Mouse (Mus musculus) megakaryocyte, embryonic 14.5 days (primary cell): ENCODE measurements around the gene Kif5c. TPM values are rescaled to one million over a fixed set of nuclear protein-coding genes. Genes with fewer than 3 reads are reported as not detected.

Experiments
- H3K27me3 ChIP-seq: replicated peaks from 2 replicates; pipeline ENCODE3; 2012; ENCODE audit warnings: inconsistent platforms
- H3K36me3 ChIP-seq: replicated peaks from 2 replicates; pipeline ENCODE3; 2012; ENCODE audit warnings: low read length, inconsistent platforms, mixed read lengths
- H3K4me1 ChIP-seq: 2 replicates; pipeline ENCODE4 v1.6.1; 2012; ENCODE audit warnings: inconsistent platforms
- H3K4me3 ChIP-seq: replicated peaks from 2 replicates; pipeline ENCODE3; 2012; ENCODE audit warnings: moderate library complexity, mild to moderate bottlenecking, inconsistent platforms
- H3K9me3 ChIP-seq: 2 replicates; pipeline ENCODE4 v1.6.1; 2012; ENCODE audit warnings: inconsistent platforms
- FLI1 ChIP-seq: IDR thresholded peaks from 2 replicates; pipeline ENCODE4 v1.6.1; 2012; ENCODE audit warnings: low read length, inconsistent platforms, mixed read lengths
- GATA1 ChIP-seq: IDR thresholded peaks from 3 replicates; pipeline ENCODE4 v1.6.1; 2012; ENCODE audit warnings: mixed read lengths, low read length, inconsistent platforms, borderline replicate concordance
- polyA plus RNA-seq: library from polyadenylated mRNA; stranded (reverse); fragments of >175 nt; gene quantifications from 2 replicates; pipeline ENCODE4 v1.2.3, GENCODE M21; 2012; ENCODE audit warnings: low replicate concordance; ENCODE audit not compliant: insufficient read depth

Gene Kif5c
- 0.02 TPM in 1 of 2 replicates, not detected in the other for polyA plus RNA-seq

- Histone ChIP-seq H3K9me3 (peaks cover 11% of the 10 kb centered on the region), H3K27me3 (peaks cover 53% of the 10 kb centered on the region), H3K36me3 (no peaks in the 10 kb centered on the region), H3K4me3 (peak within 1 kb of the TSS; percentile 90), H3K4me1 (peaks cover 13% of the 10 kb centered on the region)
- no peak for TF ChIP-seq FLI1
- TF ChIP-seq GATA1: no peak
Measured at GRCm38 (mm10) chr2:49618829-49619718, at the start of gene Kif5c. TSS of gene Kif5c (plus strand) at chr2:49619298.

GRCm38 (mm10) chr2:49569862-49570777 lies 49.0 kb upstream of the Kif5c start:
- TF ChIP-seq FLI1 (no peak), GATA1 (no peak)
- Histone ChIP-seq H3K27me3 (no peaks in the 10 kb centered on the region), H3K36me3 (no peaks in the 10 kb centered on the region), H3K9me3 (0 out of 2 replicates have a peak, but pooled peaks cover 3% of the 10 kb centered on the region), H3K4me3 (no peak overlapping the region), H3K4me1 (no peaks in the 10 kb centered on the region)

- H3K4me3 ChIP-seq: no peak overlapping the region
- H3K27me3 ChIP-seq: no peaks in the 10 kb centered on the region
- H3K9me3 ChIP-seq: 0 out of 2 replicates have a peak, but pooled peaks cover 3% of the 10 kb centered on the region
- TF ChIP-seq FLI1 (no peak), GATA1 (no peak)
- no peaks in the 10 kb centered on the region for H3K36me3 ChIP-seq
- H3K4me1 ChIP-seq: no peaks in the 10 kb centered on the region
Measured at GRCm38 (mm10) chr2:49570778-49571101, 48.4 kb upstream of the Kif5c start.

GRCm38 (mm10) chr2:49571159-49571920 lies 47.8 kb upstream of the Kif5c start:
- Histone ChIP-seq H3K4me1 (no peaks in the 10 kb centered on the region), H3K4me3 (no peak overlapping the region), H3K36me3 (no peaks in the 10 kb centered on the region), H3K27me3 (no peaks in the 10 kb centered on the region), H3K9me3 (0 out of 2 replicates have a peak, but pooled peaks cover 3% of the 10 kb centered on the region)
- TF ChIP-seq FLI1: no peak

GRCm38 (mm10) chr2:49572111-49572642 lies 46.9 kb upstream of the Kif5c start:
- Histone ChIP-seq H3K9me3 (0 out of 2 replicates have a peak, but pooled peaks cover 3% of the 10 kb centered on the region), H3K4me3 (no peak overlapping the region), H3K27me3 (no peaks in the 10 kb centered on the region), H3K4me1 (no peaks in the 10 kb centered on the region), H3K36me3 (no peaks in the 10 kb centered on the region)
- TF ChIP-seq GATA1 (no peak), FLI1 (no peak)

GRCm38 (mm10) chr2:49572684-49573083 lies 46.4 kb upstream of the Kif5c start:
- TF ChIP-seq FLI1: no peak
- TF ChIP-seq GATA1: no peak
- H3K4me1 ChIP-seq: no peaks in the 10 kb centered on the region
- no peaks in the 10 kb centered on the region for H3K27me3 ChIP-seq
- no peaks in the 10 kb centered on the region for H3K36me3 ChIP-seq
- 0 out of 2 replicates have a peak, but pooled peaks cover 3% of the 10 kb centered on the region for H3K9me3 ChIP-seq
- H3K4me3 ChIP-seq: no peak overlapping the region

- Histone ChIP-seq H3K4me3 (no peak overlapping the region), H3K9me3 (0 out of 2 replicates have a peak, but pooled peaks cover 3% of the 10 kb centered on the region), H3K4me1 (no peaks in the 10 kb centered on the region), H3K27me3 (no peaks in the 10 kb centered on the region), H3K36me3 (no peaks in the 10 kb centered on the region)
- TF ChIP-seq GATA1: no peak
- TF ChIP-seq FLI1: no peak
Measured at GRCm38 (mm10) chr2:49573282-49573681, 45.8 kb upstream of the Kif5c start.

- H3K27me3 ChIP-seq: peaks cover 13% of the 10 kb centered on the region
- TF ChIP-seq FLI1 (no peak), GATA1 (no peak)
Measured at GRCm38 (mm10) chr2:49580585-49580984, 38.5 kb upstream of the Kif5c start.

GRCm38 (mm10) chr2:49582546-49582945 lies 36.6 kb upstream of the Kif5c start:
- H3K36me3 ChIP-seq: no peaks in the 10 kb centered on the region
- peaks cover 10% of the 10 kb centered on the region; the same call in 1 of the 2 replicates for H3K9me3 ChIP-seq
- TF ChIP-seq GATA1: no peak
- no peak for TF ChIP-seq FLI1
- no peak overlapping the region for H3K4me3 ChIP-seq
- no peaks in the 10 kb centered on the region; the same call in 1 of the 2 replicates for H3K4me1 ChIP-seq
- peaks cover 13% of the 10 kb centered on the region for H3K27me3 ChIP-seq

More at GRCm38 (mm10) chr2:49580585-49580984, 38.5 kb upstream of the Kif5c start:
- no peaks in the 10 kb centered on the region; the same call in 1 of the 2 replicates for H3K4me1 ChIP-seq
- H3K9me3 ChIP-seq: 0 out of 2 replicates have a peak, but pooled peaks cover 4% of the 10 kb centered on the region
- H3K36me3 ChIP-seq: no peaks in the 10 kb centered on the region
- H3K4me3 ChIP-seq: no peak overlapping the region
